Mouse (Mus musculus) liver, embryonic 14.5 days (tissue): ENCODE data around the gene Car10.

Source experiments
- CTCF ChIP-seq: IDR thresholded peaks from 2 replicates; pipeline ENCODE4 v1.5.1; 2016; ENCODE audit warnings: antibody characterized with exemption, low read depth, control low read depth
- EP300 ChIP-seq: IDR thresholded peaks from 2 replicates; pipeline ENCODE4 v1.6.1; 2016; ENCODE audit warnings: antibody characterized with exemption, low read depth

GRCm38 (mm10) chr11:93100606-93101005 is 2.8 kb downstream of the Car10 start:
- TF ChIP-seq CTCF (no peak), EP300 (no peak)
